Mouse (Mus musculus) macrophage (primary cell): Measurements from ENCODE around the gene Sdc4. TPM values are rescaled to one million over a fixed set of nuclear protein-coding genes. Genes with fewer than 3 reads are reported as not detected.

Experiments
- H3K27ac ChIP-seq: fragments of 350-480 bp; formaldehyde crosslinking; 2 replicates; pipeline ENCODE4 v1.9.0; 2021
- H3K36me3 ChIP-seq: fragments of 350-480 bp; formaldehyde crosslinking; 2 replicates; pipeline ENCODE4 v1.9.0; 2021; ENCODE audit errors: inconsistent target
- H3K4me3 ChIP-seq: fragments of 350-480 bp; formaldehyde crosslinking; 2 replicates; pipeline ENCODE4 v1.9.0; 2021; ENCODE audit errors: inconsistent target
- H3K79me2 ChIP-seq: fragments of 350-480 bp; formaldehyde crosslinking; 2 replicates; pipeline ENCODE4 v1.9.0; 2021; ENCODE audit errors: inconsistent target
- WGBS: methylation state at CpG from one replicate; pipeline ENCODE4 v1.1.7; 2026; ENCODE audit warnings: inconsistent platforms; ENCODE audit not compliant: missing documents; 5-methylcytosine and 5-hydroxymethylcytosine counted together
- polyA plus RNA-seq: library from polyadenylated mRNA; stranded (reverse); fragments of 250-400 nt; gene quantifications from 3 replicates; pipeline ENCODE4 v1.2.4, GENCODE M21; 2018; ENCODE audit warnings: inconsistent platforms

Gene Sdc4
- polyA plus RNA-seq, 1 experiment from 2014 or later: 114 TPM

DNA sequence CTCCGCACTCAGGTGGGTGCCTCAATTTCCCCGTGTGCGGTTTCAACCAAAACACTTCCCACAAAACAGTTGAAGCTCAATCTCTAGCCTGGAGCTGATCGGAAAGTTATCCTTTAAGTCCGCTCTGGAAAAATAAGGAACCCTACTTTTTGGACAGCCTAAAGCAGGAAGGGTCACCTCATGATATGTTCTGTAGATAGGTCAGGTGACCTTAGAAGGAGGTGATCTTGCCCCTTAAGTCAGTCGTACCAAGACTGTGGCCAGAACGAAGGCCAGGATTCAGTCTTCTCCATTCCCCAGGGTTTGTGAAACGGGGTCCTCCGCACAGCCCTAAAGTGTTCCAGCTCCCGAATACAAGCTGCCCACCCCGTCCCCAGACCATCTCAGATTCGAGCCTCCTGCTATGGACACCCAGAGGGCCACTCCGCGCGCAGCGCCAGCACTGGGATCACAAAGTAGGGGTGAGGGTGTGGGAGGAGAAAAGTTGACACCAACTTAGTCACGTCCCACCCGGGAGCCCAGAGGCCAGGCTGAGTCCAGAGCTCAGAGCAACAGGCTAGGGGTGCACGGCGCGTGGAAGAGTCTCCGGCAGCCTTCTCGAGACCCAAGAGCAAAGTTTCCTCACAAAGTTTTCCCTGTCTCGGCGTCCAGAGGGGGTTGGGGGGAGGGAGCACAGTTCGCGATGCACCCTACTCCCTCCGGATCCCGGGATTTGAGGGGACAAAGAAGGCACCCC is 1.2 kb downstream of the Sdc4 start:
- Histone ChIP-seq H3K4me3 (peak overlapping the region; percentile 93), H3K27ac (peak overlapping the region; percentile 90), H3K79me2 (peaks cover 54% of the 10 kb centered on the region), H3K36me3 (no peaks in the 10 kb centered on the region)
- 9% methylated on average over 29 of the region's 29 CpGs for WGBS

DNA sequence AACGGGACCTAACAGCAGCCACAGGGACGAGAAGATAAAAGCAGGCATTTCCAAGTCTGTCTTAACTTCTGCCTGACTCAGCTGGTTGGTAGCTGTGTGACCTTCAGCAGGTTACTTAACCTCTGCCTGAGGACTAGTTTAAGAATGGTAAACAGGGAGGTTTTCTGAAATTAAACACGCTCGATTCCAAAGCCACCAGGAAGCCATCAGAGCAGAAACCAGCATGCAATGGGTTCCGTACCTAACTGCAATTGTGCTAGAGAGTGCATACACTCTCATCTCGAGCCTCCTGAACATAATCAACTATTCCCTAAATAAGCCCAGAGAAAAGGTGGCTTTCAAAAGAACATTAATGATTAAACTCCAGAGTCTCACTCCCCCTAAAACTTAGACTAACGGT is 2.0 kb downstream of the Sdc4 start:
- peak overlapping the region; percentile 93 for H3K4me3 ChIP-seq
- H3K27ac ChIP-seq: peak overlapping the region; percentile 90
- no peaks in the 10 kb centered on the region for H3K36me3 ChIP-seq
- WGBS: 23% methylated on average over 7 of the region's 7 CpGs
- H3K79me2 ChIP-seq: peaks cover 62% of the 10 kb centered on the region

DNA sequence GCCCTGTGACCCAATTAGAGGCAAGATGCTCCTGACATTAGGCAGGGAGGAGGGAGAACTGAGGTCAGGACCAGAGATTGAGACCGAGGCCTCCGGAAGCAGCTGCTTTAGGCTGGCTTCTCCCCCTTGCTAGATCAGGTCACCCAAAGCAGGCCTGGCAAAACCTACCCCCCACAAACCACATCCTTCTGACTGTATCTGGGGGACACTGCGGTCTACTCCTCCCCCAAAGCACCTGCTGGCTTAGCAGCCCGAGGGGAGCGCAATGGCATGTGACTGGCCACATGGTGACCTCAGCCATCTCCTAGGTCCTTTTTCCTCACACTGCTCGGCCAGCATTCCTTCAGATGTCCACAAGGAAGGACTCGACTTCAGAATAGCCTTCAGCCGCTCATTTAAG is 2.5 kb downstream of the Sdc4 start:
- peak overlapping the region; percentile 90 for H3K27ac ChIP-seq
- no peaks in the 10 kb centered on the region for H3K36me3 ChIP-seq
- H3K4me3 ChIP-seq: peak overlapping the region; percentile 93
- peaks cover 67% of the 10 kb centered on the region for H3K79me2 ChIP-seq
- 0% methylated on average over 7 of the region's 8 CpGs for WGBS

DNA sequence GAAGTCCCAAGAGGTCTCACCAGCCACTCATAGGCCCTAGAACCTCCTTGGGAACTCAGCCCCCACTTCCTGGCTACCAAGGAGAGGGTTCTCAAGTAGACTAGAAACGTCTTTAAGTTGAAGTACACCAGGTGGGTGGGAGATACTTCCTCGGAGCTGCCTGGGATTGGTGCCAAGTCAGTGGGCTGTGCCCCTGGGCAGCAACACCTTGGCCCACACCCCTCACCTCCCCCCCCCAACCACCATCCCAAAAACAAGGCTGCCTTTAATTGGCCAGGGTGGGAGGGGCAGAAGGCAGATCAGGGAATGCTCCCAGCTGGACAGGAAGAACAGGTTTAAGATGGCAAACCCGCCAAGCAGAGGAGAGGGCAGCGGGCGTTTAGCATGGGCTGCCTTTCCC is 3.4 kb downstream of the Sdc4 start:
- H3K79me2 ChIP-seq: peaks cover 76% of the 10 kb centered on the region
- no peaks in the 10 kb centered on the region for H3K36me3 ChIP-seq
- 62% methylated on average over 5 of the region's 5 CpGs for WGBS
- peak overlapping the region; percentile 93 for H3K4me3 ChIP-seq
- peak overlapping the region; percentile 90 for H3K27ac ChIP-seq

DNA sequence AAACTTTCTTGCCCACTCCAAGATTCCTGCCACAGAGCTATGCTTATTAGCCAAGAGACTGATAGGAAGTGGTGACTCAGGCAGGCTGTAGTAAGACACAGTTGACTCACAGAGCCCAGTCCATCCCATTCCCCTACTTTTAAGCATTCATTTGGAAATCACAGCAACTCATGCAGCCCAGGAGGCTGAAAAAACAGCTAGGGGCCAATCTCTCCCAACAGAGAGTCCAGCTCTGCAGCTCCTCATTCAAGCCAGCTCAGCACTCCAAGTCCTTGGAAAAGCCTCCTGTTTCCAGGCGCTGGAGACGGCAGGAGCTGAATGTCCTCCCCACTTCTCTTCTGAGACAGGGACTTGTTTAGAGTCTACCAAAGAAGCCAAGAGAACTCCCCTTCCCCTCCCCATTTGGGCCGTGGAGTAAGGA is 4.7 kb downstream of the Sdc4 start:
- peaks cover 6% of the 10 kb centered on the region; the same call in 1 of the 2 replicates for H3K36me3 ChIP-seq
- WGBS: 90% methylated on average over 3 of the region's 3 CpGs
- H3K79me2 ChIP-seq: peaks cover 89% of the 10 kb centered on the region
- peak overlapping the region; percentile 90 for H3K27ac ChIP-seq
- H3K4me3 ChIP-seq: no peak overlapping the region

GRCm38 (mm10) chr2:164438257-164438656 is 5.4 kb downstream of the Sdc4 start:
- Histone ChIP-seq H3K79me2 (peaks cover 96% of the 10 kb centered on the region), H3K36me3 (peaks cover 14% of the 10 kb centered on the region; the same call in 1 of the 2 replicates), H3K27ac (0 out of 2 replicates have a peak overlapping the region, but pooled peaks have one; percentile 90), H3K4me3 (no peak overlapping the region)
- 86% methylated on average over 4 of the region's 8 CpGs for WGBS

DNA sequence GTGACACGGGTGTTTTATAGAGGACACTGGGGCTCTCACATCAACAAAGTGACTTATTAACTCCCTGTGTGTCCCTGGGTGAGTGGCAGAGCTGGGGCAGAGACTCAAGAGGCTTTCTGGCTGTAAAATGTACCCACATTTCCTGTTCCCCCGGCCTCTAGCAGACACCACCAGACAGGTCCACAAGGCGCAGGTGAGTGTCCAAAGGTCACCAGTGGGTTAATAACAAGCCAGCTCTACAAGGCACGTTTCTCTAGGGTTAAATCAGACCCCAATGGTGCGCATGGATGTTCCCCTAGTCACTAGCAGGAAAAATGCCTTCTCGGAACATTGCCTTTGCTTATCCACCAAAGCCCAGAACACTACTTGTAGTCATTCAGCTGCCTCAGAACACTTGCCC is 6.0 kb downstream of the Sdc4 start:
- Histone ChIP-seq H3K79me2 (peaks cover 100% of the 10 kb centered on the region), H3K36me3 (peaks cover 14% of the 10 kb centered on the region; the same call in 1 of the 2 replicates), H3K27ac (no peak overlapping the region), H3K4me3 (no peak overlapping the region)
- 71% methylated on average over 6 of the region's 6 CpGs for WGBS

GRCm38 (mm10) chr2:164436961-164437360 is 6.7 kb downstream of the Sdc4 start:
- peaks cover 100% of the 10 kb centered on the region for H3K79me2 ChIP-seq
- H3K4me3 ChIP-seq: no peak overlapping the region
- peaks cover 14% of the 10 kb centered on the region; the same call in 1 of the 2 replicates for H3K36me3 ChIP-seq
- 85% methylated on average over 3 of the region's 3 CpGs for WGBS
- no peak overlapping the region for H3K27ac ChIP-seq

- Histone ChIP-seq H3K4me3 (no peak overlapping the region), H3K36me3 (peaks cover 15% of the 10 kb centered on the region; the same call in 1 of the 2 replicates), H3K79me2 (peaks cover 100% of the 10 kb centered on the region), H3K27ac (no peak overlapping the region)
- WGBS: 69% methylated on average over 8 of the region's 8 CpGs
Measured at GRCm38 (mm10) chr2:164436215-164436913, 7.3 kb downstream of the Sdc4 start.

GRCm38 (mm10) chr2:164435216-164436090 is 8.2 kb downstream of the Sdc4 start:
- Histone ChIP-seq H3K27ac (no peak overlapping the region), H3K79me2 (peaks cover 100% of the 10 kb centered on the region), H3K36me3 (peaks cover 24% of the 10 kb centered on the region), H3K4me3 (no peak overlapping the region)
- WGBS: 29% methylated on average over 5 of the region's 5 CpGs

- peaks cover 100% of the 10 kb centered on the region for H3K79me2 ChIP-seq
- H3K4me3 ChIP-seq: no peak overlapping the region
- H3K27ac ChIP-seq: no peak overlapping the region
- H3K36me3 ChIP-seq: peaks cover 32% of the 10 kb centered on the region
- 92% methylated on average over 3 of the region's 3 CpGs for WGBS
Measured at GRCm38 (mm10) chr2:164434681-164435080, 9.0 kb downstream of the Sdc4 start.

GRCm38 (mm10) chr2:164433278-164433895 is 10.3 kb downstream of the Sdc4 start:
- Histone ChIP-seq H3K27ac (no peak overlapping the region), H3K79me2 (peaks cover 91% of the 10 kb centered on the region), H3K36me3 (peaks cover 45% of the 10 kb centered on the region), H3K4me3 (no peak overlapping the region)
- WGBS: 93% methylated on average over 9 of the region's 9 CpGs

GRCm38 (mm10) chr2:164432541-164433191 is 11.0 kb downstream of the Sdc4 start:
- 74% methylated on average over 21 of the region's 22 CpGs for WGBS
- Histone ChIP-seq H3K27ac (no peak overlapping the region), H3K79me2 (peaks cover 84% of the 10 kb centered on the region), H3K4me3 (no peak overlapping the region), H3K36me3 (peaks cover 52% of the 10 kb centered on the region)
